Mouse (Mus musculus) small intestine, adult 2 months (tissue): Measurements from ENCODE around the gene Mmgt2. TPM values are rescaled to one million over a fixed set of nuclear protein-coding genes. Genes with fewer than 3 reads are reported as not detected.

Experiments used
- H3K27ac ChIP-seq: fragments of 200-500 bp; 2 replicates; pipeline ENCODE4 v1.5.1; 2012; ENCODE audit warnings: low read depth, low read length, control low read depth, inconsistent platforms; ENCODE audit not compliant: insufficient read depth
- H3K27me3 ChIP-seq: fragments of 200-500 bp; 2 replicates; pipeline ENCODE4 v1.6.1; 2012; ENCODE audit warnings: mild to moderate bottlenecking, moderate library complexity, low read length, inconsistent platforms; ENCODE audit not compliant: control insufficient read depth, insufficient read depth
- H3K36me3 ChIP-seq: fragments of 200-500 bp; 2 replicates; pipeline ENCODE4 v1.6.1; 2012; ENCODE audit warnings: mild to moderate bottlenecking, low read length, control low read depth, inconsistent platforms; ENCODE audit not compliant: control insufficient read depth, insufficient read depth
- H3K4me1 ChIP-seq: fragments of 200-500 bp; 2 replicates; pipeline ENCODE4 v1.6.1; 2012; ENCODE audit warnings: low read length, inconsistent platforms, mixed read lengths; ENCODE audit not compliant: control insufficient read depth, insufficient read depth, insufficient read length
- H3K4me3 ChIP-seq: fragments of 200-500 bp; 2 replicates; pipeline ENCODE4 v1.5.1; 2012; ENCODE audit warnings: low read depth, mild to moderate bottlenecking, control low read depth, inconsistent platforms, low read length, moderate library complexity
- CTCF ChIP-seq: fragments of 200-500 bp; IDR thresholded peaks from 2 replicates; pipeline ENCODE4 v1.5.1; 2012; ENCODE audit warnings: low read depth, mild to moderate bottlenecking, control low read depth, inconsistent platforms, low read length, moderate library complexity, mixed read lengths; ENCODE audit not compliant: insufficient replicate concordance, insufficient read length; ENCODE audit errors: extremely low read depth
- POLR2A ChIP-seq: fragments of 200-500 bp; IDR thresholded peaks from 2 replicates; pipeline ENCODE4 v1.6.1; 2012; ENCODE audit warnings: low read depth, mild to moderate bottlenecking, control low read depth, inconsistent platforms, low read length, moderate library complexity
- WGBS: fragments of 180-500 bp; shearing (Covaris S2); methylation state at CpG from one replicate; pipeline ENCODE4 v1.1.7; 2018; 5-methylcytosine and 5-hydroxymethylcytosine counted together
- polyA plus RNA-seq: library from polyadenylated mRNA; depleted of rRNA; stranded (reverse); fragments of >200 nt; gene quantifications from 2 replicates; pipeline ENCODE4 v1.2.3, GENCODE M21; 2012

Mmgt2 gene
- polyA plus RNA-seq, 1 experiment: 26.4 TPM

DNA sequence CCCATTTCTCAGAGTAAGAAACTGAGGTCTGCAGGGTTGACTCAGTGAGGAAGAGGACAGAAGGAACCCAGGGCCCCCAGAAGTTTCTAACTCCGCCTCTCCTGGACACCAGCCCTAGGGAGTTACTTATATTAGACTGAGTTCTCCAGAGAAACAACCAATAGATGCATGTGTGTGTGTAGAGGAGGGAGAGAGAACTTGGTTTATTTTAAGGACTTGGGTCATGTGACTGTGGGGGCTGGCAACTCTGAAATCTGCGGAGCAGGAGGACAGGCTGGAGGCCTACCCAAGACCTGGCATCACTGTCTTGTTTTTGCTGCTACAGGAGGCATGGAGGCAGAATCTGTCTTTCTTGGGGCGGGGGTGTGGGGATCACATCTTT lies 11.6 kb upstream of the Mmgt2 start:
- no peak for TF ChIP-seq CTCF
- TF ChIP-seq POLR2A: no peak
- Histone ChIP-seq H3K4me1 (peaks cover 7% of the 10 kb centered on the region; the same call in 1 of the 2 replicates), H3K4me3 (no peak overlapping the region), H3K27me3 (no peaks in the 10 kb centered on the region), H3K27ac (no peak overlapping the region), H3K36me3 (peaks cover 2% of the 10 kb centered on the region)
- WGBS: 88% methylated on average over 3 of the region's 3 CpGs

DNA sequence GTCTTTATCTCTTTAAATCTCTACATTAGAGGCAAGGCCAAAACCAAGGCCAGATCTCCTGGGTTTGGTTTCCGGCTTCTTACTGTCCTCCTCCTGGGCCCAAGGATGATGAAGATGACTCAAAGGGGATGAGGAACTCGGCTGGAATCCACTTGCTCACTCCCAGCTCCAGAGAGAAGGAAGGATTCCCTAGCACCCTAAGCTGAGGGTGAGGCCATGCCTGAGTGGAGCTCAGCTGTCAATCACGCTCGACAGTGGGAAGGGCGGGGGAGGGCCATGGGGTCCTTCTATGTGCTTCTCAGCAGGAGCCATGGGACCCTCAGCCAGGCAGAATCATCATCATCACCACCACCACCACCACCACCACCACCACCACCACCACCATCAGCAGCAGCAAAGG lies 11.1 kb upstream of the Mmgt2 start:
- Histone ChIP-seq H3K27me3 (no peaks in the 10 kb centered on the region), H3K36me3 (peaks cover 2% of the 10 kb centered on the region), H3K27ac (no peak overlapping the region), H3K4me3 (no peak overlapping the region), H3K4me1 (peaks cover 10% of the 10 kb centered on the region)
- WGBS: 81% methylated on average over 5 of the region's 5 CpGs
- TF ChIP-seq CTCF (no peak), POLR2A (no peak)

DNA sequence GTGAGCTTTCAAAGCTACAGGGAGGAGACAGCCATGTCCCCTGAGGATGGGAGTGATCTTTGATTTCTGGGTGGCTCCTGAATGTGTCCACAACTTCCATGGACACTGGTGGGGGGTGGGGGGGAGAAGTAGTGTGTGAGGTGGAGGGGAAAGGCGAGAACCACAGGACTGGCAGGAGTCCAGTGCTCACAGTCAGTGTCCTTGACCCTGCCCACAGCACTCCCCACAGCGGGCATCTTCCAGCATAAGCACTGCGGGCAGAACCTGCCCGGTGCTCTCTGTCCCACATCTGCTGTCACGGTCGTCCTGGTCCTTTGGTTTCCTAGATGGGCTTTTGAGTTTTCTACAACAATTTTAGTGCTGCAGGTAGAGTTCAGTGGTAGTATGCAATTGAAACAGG lies 10.7 kb upstream of the Mmgt2 start:
- 78% methylated on average over 6 of the region's 6 CpGs for WGBS
- H3K27me3 ChIP-seq: no peaks in the 10 kb centered on the region

DNA sequence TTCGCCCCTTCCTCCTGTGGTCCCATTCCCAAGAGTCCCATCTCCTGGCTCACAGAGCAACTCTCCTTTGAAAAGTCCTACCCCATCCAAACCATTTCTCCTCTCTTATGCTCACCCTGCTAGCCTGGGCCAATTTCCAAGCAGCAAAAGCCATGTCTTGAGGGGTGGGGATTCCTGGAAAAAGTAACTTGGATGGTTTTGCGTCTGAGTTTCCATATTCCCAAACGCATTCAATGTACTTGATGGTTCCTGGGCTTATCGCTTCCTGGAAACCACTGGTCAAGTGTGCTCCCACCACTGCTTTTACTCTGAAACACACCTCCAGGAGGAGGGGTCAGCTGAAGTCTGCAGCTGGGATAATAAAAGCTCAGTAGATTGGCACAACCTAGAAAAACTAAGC lies 10.1 kb upstream of the Mmgt2 start:
- peaks cover 2% of the 10 kb centered on the region for H3K36me3 ChIP-seq
- H3K4me1 ChIP-seq: peaks cover 18% of the 10 kb centered on the region
- H3K27ac ChIP-seq: no peak overlapping the region
- TF ChIP-seq CTCF (no peak), POLR2A (no peak)
- no peak overlapping the region for H3K4me3 ChIP-seq
- WGBS: 87% methylated on average over 4 of the region's 4 CpGs
- H3K27me3 ChIP-seq: no peaks in the 10 kb centered on the region

More for the DNA sequence above, 10.7 kb upstream of the Mmgt2 start:
- H3K36me3 ChIP-seq: peaks cover 2% of the 10 kb centered on the region
- TF ChIP-seq CTCF (no peak), POLR2A (no peak)
- H3K27ac ChIP-seq: no peak overlapping the region
- peaks cover 14% of the 10 kb centered on the region for H3K4me1 ChIP-seq
- no peak overlapping the region for H3K4me3 ChIP-seq

DNA sequence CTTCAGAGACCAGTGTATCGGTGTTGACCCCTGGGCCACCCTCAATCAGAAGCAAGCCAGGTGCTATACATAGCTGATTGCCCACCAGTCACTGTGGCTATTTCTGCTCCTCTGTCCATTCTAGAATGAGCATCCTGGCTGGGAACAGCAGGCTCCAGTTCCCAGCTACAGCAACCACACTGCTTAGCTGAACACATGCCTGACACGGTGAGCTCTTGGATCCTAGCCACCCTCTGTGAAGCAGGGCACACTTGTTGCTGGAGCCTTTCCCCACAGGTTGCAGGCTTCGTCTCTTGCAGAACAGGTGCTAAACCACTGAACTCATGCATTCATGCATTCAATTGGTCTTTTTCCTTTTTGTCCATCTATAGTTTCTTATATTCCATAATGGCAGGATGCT lies 8.1 kb upstream of the Mmgt2 start:
- peaks cover 36% of the 10 kb centered on the region for H3K4me1 ChIP-seq
- no peak for TF ChIP-seq POLR2A
- TF ChIP-seq CTCF: no peak
- no peak overlapping the region for H3K27ac ChIP-seq
- 81% methylated on average over 3 of the region's 3 CpGs for WGBS
- peaks cover 2% of the 10 kb centered on the region for H3K36me3 ChIP-seq
- H3K27me3 ChIP-seq: no peaks in the 10 kb centered on the region
- no peak overlapping the region for H3K4me3 ChIP-seq

DNA sequence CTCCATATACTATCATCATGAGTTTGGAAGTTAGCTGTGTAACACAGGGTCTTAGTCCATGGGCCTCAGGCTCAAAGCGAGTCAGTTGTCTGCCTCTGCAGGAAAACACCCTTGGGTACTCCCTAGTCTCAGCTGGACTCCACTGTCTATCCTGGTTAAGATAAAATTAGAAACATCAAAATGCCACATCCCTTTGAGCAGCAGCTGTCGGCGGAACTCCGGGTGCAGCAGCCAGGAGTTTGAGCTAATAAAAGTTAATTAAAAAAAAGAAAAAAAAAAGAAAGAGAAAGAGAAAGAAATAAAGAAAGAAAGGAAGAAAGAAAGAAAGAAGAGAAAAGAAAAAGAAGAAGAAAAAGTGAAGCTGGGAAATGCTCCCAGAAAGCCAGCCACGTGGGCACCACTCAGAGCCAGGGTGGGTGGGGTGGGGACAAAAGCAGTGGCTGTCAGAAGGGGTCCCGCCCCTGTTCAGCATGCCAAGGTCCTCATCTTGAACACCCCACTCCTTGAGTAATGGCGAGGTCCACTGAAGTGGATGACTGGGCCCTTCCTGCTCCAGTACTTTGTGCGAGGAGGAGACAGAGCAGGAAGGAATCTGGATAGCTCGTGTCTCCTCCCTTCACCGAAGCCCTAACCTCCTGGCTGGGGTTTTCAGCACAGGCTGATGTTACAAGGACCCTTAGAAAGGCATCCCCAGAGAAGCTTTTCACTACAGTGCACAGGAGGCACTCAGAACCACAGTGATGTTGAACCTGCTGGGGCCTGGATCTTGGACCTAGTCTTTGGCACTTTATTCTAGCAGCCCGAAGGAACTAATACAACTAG lies 6.2 kb upstream of the Mmgt2 start:
- no peaks in the 10 kb centered on the region for H3K27me3 ChIP-seq
- 42% methylated on average over 11 of the region's 11 CpGs for WGBS
- H3K27ac ChIP-seq: peak overlapping the region; percentile 46; the same call in 1 of the 2 replicates
- peaks cover 2% of the 10 kb centered on the region for H3K36me3 ChIP-seq
- TF ChIP-seq CTCF: no peak
- TF ChIP-seq POLR2A: no peak
- no peak overlapping the region for H3K4me3 ChIP-seq
- peaks cover 48% of the 10 kb centered on the region for H3K4me1 ChIP-seq

DNA sequence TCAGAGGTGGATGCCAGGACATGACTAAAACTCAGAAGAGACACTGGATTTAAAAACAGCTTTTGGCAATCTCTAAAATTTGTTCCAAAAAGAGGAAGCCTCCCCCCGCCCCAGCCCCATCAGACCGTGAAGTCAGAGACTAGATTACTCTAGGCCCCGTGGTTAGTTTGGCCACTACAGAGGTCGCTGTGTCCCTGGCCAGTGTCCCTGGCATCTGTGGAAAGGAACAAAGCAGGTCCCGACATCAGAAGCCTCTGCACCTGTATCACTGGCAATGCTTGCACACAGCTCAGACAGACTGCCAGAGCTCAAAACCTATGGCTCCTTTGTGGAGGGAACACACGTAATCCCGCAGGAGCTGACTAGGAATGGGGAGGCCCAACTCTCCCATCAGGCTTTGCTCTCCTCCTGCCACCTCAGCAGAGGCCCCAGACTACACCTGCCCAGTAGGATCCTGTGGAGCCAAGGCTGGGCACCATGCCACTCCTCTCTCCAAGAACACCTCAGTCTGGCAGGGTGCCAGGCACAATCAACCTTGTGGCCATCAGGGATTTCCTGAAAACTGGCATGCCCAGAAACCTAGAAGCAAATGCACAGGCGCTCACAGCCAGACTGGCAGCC lies 5.3 kb upstream of the Mmgt2 start:
- TF ChIP-seq POLR2A (no peak), CTCF (peak; percentile 18; the same call in 1 of the 2 replicates)
- Histone ChIP-seq H3K36me3 (no peaks in the 10 kb centered on the region; the same call in 1 of the 2 replicates), H3K4me1 (peaks cover 47% of the 10 kb centered on the region), H3K27me3 (no peaks in the 10 kb centered on the region), H3K4me3 (no peak overlapping the region), H3K27ac (peak overlapping the region; percentile 90)
- 21% methylated on average over 8 of the region's 8 CpGs for WGBS
